Mouse (Mus musculus): ENCODE measurements around the gene Nrxn3. TPM values are rescaled to one million over a fixed set of nuclear protein-coding genes. Genes with fewer than 3 reads are reported as not detected.

Gene Nrxn3
- polyA plus RNA-seq, 1 experiment from 2014 or later: 79.7 TPM

GRCm38 (mm10) chr12:90331806-90332205, 1609.1 kb downstream of the Nrxn3 start:
- no peaks in the 10 kb centered on the region for H3K4me1 ChIP-seq
- H3K9ac ChIP-seq: no peak overlapping the region
- no peak overlapping the region for H3K4me3 ChIP-seq
- ATAC-seq: no peak
- no peaks in the 10 kb centered on the region for H3K9me3 ChIP-seq (replicated peaks)
- H3K4me2 ChIP-seq: no peak overlapping the region
- no peak overlapping the region for H3K27ac ChIP-seq
- WGBS: 95% methylated on average over 15 of the region's 15 CpGs
- no peaks in the 10 kb centered on the region for H3K27me3 ChIP-seq
- H3K36me3 ChIP-seq (ENCODE audit: poor library complexity, severe bottlenecking): no peaks in the 10 kb centered on the region

- Histone ChIP-seq H3K4me1 (no peaks in the 10 kb centered on the region), H3K27ac (no peak overlapping the region), H3K4me2 (no peak overlapping the region), H3K9ac (no peak overlapping the region), H3K4me3 (no peak overlapping the region), H3K36me3 (ENCODE audit: poor library complexity, severe bottlenecking) (no peaks in the 10 kb centered on the region), H3K9me3 (replicated peaks) (no peaks in the 10 kb centered on the region), H3K27me3 (no peaks in the 10 kb centered on the region)
- WGBS: 92% methylated on average over 3 of the region's 3 CpGs
- no peak for ATAC-seq
These were observed 1609.8 kb downstream of the Nrxn3 start for GRCm38 (mm10) chr12:90332459-90332858.

GRCm38 (mm10) chr12:90337496-90338228, 1615.0 kb downstream of the Nrxn3 start:
- Histone ChIP-seq H3K36me3 (ENCODE audit: poor library complexity, severe bottlenecking) (no peaks in the 10 kb centered on the region), H3K9ac (no peak overlapping the region), H3K27ac (no peak overlapping the region), H3K27me3 (no peaks in the 10 kb centered on the region), H3K4me2 (no peak overlapping the region), H3K4me3 (no peak overlapping the region), H3K9me3 (replicated peaks) (no peaks in the 10 kb centered on the region), H3K4me1 (no peaks in the 10 kb centered on the region)
- ATAC-seq: no peak

- Histone ChIP-seq H3K9me3 (replicated peaks) (no peaks in the 10 kb centered on the region), H3K27ac (no peak overlapping the region), H3K4me2 (no peak overlapping the region), H3K9ac (no peak overlapping the region), H3K4me1 (no peaks in the 10 kb centered on the region), H3K27me3 (no peaks in the 10 kb centered on the region), H3K4me3 (no peak overlapping the region), H3K36me3 (ENCODE audit: poor library complexity, severe bottlenecking) (no peaks in the 10 kb centered on the region)
- 91% methylated on average over 3 of the region's 3 CpGs for WGBS
- ATAC-seq: no peak
These were observed 1615.5 kb downstream of the Nrxn3 start for GRCm38 (mm10) chr12:90338229-90338557.

Small RNAs within 50 kb of the gene (microRNA-seq; reads per million reads assigned to microRNA genes)
- gene Gm23989 (not detected), gene Gm27313 (not detected)
